12 mouse cellular contexts compared by ENCODE assay signal in the genomic region with DNA sequence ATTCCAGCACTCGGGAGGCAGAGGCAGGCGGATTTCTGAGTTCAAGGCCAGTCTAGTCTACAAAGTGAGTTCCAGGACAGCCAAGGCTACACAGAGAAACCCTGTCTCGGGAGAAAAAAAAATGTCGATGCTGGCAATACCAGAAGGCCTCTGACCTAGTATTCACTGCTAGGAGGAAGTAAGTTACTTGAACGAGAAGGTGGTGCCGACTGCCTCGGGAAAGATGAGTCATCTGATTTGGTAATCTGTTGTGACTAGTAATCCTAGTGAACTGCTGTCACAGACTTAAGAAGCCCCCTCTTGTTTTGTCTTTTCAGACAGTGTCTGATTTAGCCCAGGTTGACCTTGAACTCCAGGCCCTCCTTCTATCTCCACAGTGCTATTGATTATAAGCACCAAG. TPM values are rescaled to one million over a fixed set of nuclear protein-coding genes. Genes with fewer than 3 reads are reported as not detected.
DNase-seq lines count a peak whose midpoint lies in the region; ATAC-seq lines count a peak whose summit lies in the region.
"Had no signal": no experiment of that assay in that cellular context is flagged by ENCODE, and none has a peak within 500 bp of the region (broad histone marks: within the 10 kb centered on the region; RNA-seq: fewer than 3 reads in every experiment).

No protein-coding gene starts in this region.

- ATAC-seq in kidney, embryonic 15.5 days (replicated peaks; ENCODE audit: low FRiP score), result no peak
- peak; percentile 55 for ATAC-seq in megakaryocyte progenitor cell, adult 5-6 weeks (replicated peaks; ENCODE audit: poor library complexity)
- ATAC-seq in CD4-positive, CD25-positive, alpha-beta regulatory T cell, adult 4 months, result no peak

- DNase-seq in kidney, postnatal 4 days, result no peak
- DNase-seq in MEL-GATA-1-ER (ENCODE audit: extremely low read depth, low read depth), result peak; percentile 76
- peak; percentile 73 for DNase-seq in gonadal fat pad, adult 2 months (ENCODE audit: low read depth)
- DNase-seq in thymus, postnatal 25 days, result no peak
- DNase-seq in adrenal gland, postnatal 25 days, result no peak
- DNase-seq: cerebellum, adult 11 months; kidney, postnatal 10 days; spleen, adult 18-20 months had no signal

- H3K4me1 ChIP-seq in kidney, embryonic 15.5 days, result peaks cover 16% of the 10 kb centered on the region; the same call in 1 of the 2 replicates

- 84% methylated on average over 7 of the region's 7 CpGs for WGBS in kidney, embryonic 15.5 days

- H3K9ac ChIP-seq in kidney, embryonic 15.5 days, result no peak overlapping the region

- H3K4me3 ChIP-seq in kidney, embryonic 15.5 days (replicated peaks), result peak overlapping the region; percentile 78; the same call in 1 of the 2 replicates

- 0 out of 2 replicates have a peak overlapping the region, but pooled peaks have one; percentile 63 for H3K4me2 ChIP-seq in kidney, embryonic 15.5 days

- H3K27ac ChIP-seq in kidney, embryonic 15.5 days, result no peak overlapping the region

- no peaks in the 10 kb centered on the region for H3K9me3 ChIP-seq in kidney, embryonic 15.5 days (replicated peaks)

- H3K27me3 ChIP-seq in kidney, embryonic 15.5 days, result no peaks in the 10 kb centered on the region

- peaks cover 60% of the 10 kb centered on the region for H3K36me3 ChIP-seq in kidney, embryonic 15.5 days

RNA-seq across cellular contexts. Expression of a gene that starts 1.5 kb away (rescaled TPM):
- 135 and 138 TPM in 2 replicates for polyA plus RNA-seq in kidney, embryonic 15.5 days (2015; fragmentation: Nextera tagmentation; extraction: Ambion mirVana)
- 43.6 and 59.6 TPM in 2 replicates for polyA plus RNA-seq in gonadal fat pad, adult 2 months (2012; rRNA removed)
- total RNA-seq in megakaryocyte progenitor cell, adult 5-6 weeks (2015), result 22.8 and 25.2 TPM in 2 replicates
- 44.4 and 49.8 TPM in 2 replicates for total RNA-seq in megakaryocyte progenitor cell, adult 5-6 weeks (2017)
- polyA plus RNA-seq in CD4-positive, CD25-positive, alpha-beta regulatory T cell, adult 4 months (2017; shearing (Covaris generic)), result 10 to 100 TPM; 48.3 to 64.6 TPM
- 82.3 and 102 TPM in 2 replicates for total RNA-seq in adrenal gland, postnatal 25 days (2021)

RNA-seq across cellular contexts. Expression of a gene that starts 8.4 kb away (rescaled TPM):
- 14.4 and 15.4 TPM in 2 replicates for polyA plus RNA-seq in kidney, embryonic 15.5 days (2015; fragmentation: Nextera tagmentation; extraction: Ambion mirVana)
- 16.2 and 18.2 TPM in 2 replicates for polyA plus RNA-seq in gonadal fat pad, adult 2 months (2012; rRNA removed)
- total RNA-seq in megakaryocyte progenitor cell, adult 5-6 weeks (2015), result 8.1 and 9.5 TPM in 2 replicates
- 3.6 and 5.8 TPM in 2 replicates for total RNA-seq in megakaryocyte progenitor cell, adult 5-6 weeks (2017)
- polyA plus RNA-seq in CD4-positive, CD25-positive, alpha-beta regulatory T cell, adult 4 months (2017; shearing (Covaris generic)), result 10 to 100 TPM; 24.6 to 25.9 TPM
- total RNA-seq in adrenal gland, postnatal 25 days (2021), result 10.4 and 11.7 TPM in 2 replicates

RNA-seq across cellular contexts. Expression of a gene that starts 26.7 kb away (rescaled TPM):
- 0.33 and 0.55 TPM in 2 replicates for polyA plus RNA-seq in kidney, embryonic 15.5 days (2015; fragmentation: Nextera tagmentation; extraction: Ambion mirVana)
- 5.3 and 5.7 TPM in 2 replicates for polyA plus RNA-seq in gonadal fat pad, adult 2 months (2012; rRNA removed)
- 6.7 and 10.6 TPM in 2 replicates for total RNA-seq in megakaryocyte progenitor cell, adult 5-6 weeks (2015)
- total RNA-seq in megakaryocyte progenitor cell, adult 5-6 weeks (2017), result 3.5 and 6.7 TPM in 2 replicates
- polyA plus RNA-seq in CD4-positive, CD25-positive, alpha-beta regulatory T cell, adult 4 months (2017; shearing (Covaris generic)), result 10 to 100 TPM; 12.1 to 19.9 TPM
- total RNA-seq in adrenal gland, postnatal 25 days (2021), result 0.36 TPM in 1 of 2 replicates, not detected in the other
- total RNA-seq: gastrocnemius, adult 18-20 months had no signal

RNA-seq across cellular contexts. Expression of a gene that starts 32.1 kb away (rescaled TPM):
- 16.1 and 17.8 TPM in 2 replicates for polyA plus RNA-seq in kidney, embryonic 15.5 days (2015; fragmentation: Nextera tagmentation; extraction: Ambion mirVana)
- polyA plus RNA-seq in gonadal fat pad, adult 2 months (2012; rRNA removed), result 41.9 and 45.0 TPM in 2 replicates
- total RNA-seq in megakaryocyte progenitor cell, adult 5-6 weeks (2015), result 67.9 and 69.9 TPM in 2 replicates
- total RNA-seq in megakaryocyte progenitor cell, adult 5-6 weeks (2017), result 26.2 and 29.3 TPM in 2 replicates
- 1 to 10 TPM; 3.9 to 4.4 TPM for polyA plus RNA-seq in CD4-positive, CD25-positive, alpha-beta regulatory T cell, adult 4 months (2017; shearing (Covaris generic))
- 59.6 and 61.3 TPM in 2 replicates for total RNA-seq in adrenal gland, postnatal 25 days (2021)

RNA-seq across cellular contexts. Expression of a gene that starts 44.6 kb away (rescaled TPM):
- polyA plus RNA-seq in kidney, embryonic 15.5 days (2015; fragmentation: Nextera tagmentation; extraction: Ambion mirVana), result 1.4 and 3.1 TPM in 2 replicates
- 1.3 and 2.0 TPM in 2 replicates for polyA plus RNA-seq in gonadal fat pad, adult 2 months (2012; rRNA removed)
- 0.15 TPM in 1 of 2 replicates, not detected in the other for total RNA-seq in megakaryocyte progenitor cell, adult 5-6 weeks (2015)
- not detected in 2 replicates for total RNA-seq in megakaryocyte progenitor cell, adult 5-6 weeks (2017)
- polyA plus RNA-seq in CD4-positive, CD25-positive, alpha-beta regulatory T cell, adult 4 months (2017; shearing (Covaris generic)), result under 1 TPM in 1 of 2 experiments, not detected in 1; 0.15 TPM
- 1.2 and 2.1 TPM in 2 replicates for total RNA-seq in adrenal gland, postnatal 25 days (2021)

Comparison
In these comparisons a context has a peak if more than half of its experiments do, and no peak if none do; other contexts are left out.
1. DNase-seq: peak in MEL-GATA-1-ER (single experiment) and gonadal fat pad, adult 2 months (single experiment); none in kidney, postnatal 4 days (0 of 2), thymus, postnatal 25 days (single experiment) and adrenal gland, postnatal 25 days (single experiment).